Mouse (Mus musculus): ENCODE data around the gene R3hdm2. TPM values are rescaled to one million over a fixed set of nuclear protein-coding genes. Genes with fewer than 3 reads are reported as not detected.

The R3hdm2 gene
- total RNA-seq, 2 experiments from 2014 or later: 34.4 to 52.5 TPM

DNA sequence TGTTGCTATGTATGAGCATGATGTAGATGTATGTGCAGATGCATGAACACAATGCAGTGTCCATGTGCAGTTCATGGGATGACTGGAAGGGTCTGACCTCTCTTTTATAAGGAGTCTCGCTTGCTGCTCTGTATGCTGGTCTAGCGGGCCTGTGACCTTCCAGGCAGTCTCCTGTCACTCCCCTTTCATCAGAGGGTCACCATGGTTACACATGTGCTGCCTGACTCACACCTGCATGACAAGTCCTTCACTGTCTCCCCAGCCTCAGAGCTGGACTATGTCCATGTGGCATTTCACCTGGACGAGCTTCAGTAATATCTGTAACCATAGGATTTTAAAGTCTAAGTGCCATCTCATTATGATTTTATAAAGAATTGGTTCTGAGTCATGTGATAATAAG lies 34.0 kb downstream of the R3hdm2 start:
- no peak for ATAC-seq (replicated peaks; ENCODE audit: low FRiP score, poor library complexity, severe bottlenecking)

DNA sequence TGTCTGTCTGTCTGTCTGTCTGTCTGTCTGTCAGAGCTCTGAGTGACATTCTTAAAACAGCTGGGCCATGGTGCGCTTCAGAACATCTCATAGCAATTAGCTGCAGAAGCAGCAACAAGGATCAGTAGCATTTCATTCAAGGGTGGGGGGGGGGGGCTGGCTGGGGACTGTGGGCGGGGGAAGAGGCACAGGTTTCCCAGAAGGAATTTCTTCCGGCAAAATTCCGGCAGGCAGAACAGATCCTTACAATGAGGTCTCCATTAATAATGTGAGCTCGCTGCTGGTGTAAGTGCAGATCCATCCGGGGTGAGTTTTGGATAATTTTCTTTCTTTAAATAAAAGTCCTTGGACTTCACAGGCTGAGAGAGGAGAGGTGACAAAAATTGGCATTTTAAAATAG lies 40.0 kb downstream of the R3hdm2 start:
- ATAC-seq (replicated peaks; ENCODE audit: low FRiP score, poor library complexity, severe bottlenecking): no peak

DNA sequence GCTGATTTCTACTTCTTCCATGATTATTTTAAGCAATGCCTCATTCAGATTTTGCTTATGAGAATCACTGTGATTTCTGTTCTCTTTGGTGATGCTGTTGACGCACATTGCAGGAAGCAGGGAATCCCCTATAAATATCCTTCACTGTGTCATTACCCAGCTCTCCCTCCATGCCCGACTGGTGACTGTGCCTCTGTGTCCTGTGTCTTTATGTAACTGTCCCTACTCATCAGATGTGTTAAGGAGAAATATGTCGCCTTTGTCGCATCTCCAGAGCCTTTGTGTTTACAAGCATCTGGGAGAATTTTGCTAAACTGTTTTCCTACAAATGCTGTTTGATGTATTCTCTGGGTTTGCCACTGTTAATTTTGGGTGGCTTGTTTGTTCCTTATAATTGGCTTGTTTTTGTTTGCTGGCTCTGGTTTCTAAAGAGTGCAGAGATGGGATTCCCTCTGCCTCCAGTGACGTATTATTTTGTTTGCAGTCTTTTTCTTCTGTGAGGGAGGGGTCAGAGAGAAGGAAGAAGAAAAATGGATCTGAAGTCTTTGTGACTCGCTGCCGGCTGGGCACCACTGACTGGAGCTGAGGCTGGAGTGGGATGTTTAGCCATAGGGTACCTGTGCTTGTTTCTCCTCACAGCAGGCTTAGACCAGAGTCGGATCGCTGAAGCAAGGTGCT lies 40.7 kb downstream of the R3hdm2 start:
- no peak for ATAC-seq (replicated peaks; ENCODE audit: low FRiP score, poor library complexity, severe bottlenecking)

DNA sequence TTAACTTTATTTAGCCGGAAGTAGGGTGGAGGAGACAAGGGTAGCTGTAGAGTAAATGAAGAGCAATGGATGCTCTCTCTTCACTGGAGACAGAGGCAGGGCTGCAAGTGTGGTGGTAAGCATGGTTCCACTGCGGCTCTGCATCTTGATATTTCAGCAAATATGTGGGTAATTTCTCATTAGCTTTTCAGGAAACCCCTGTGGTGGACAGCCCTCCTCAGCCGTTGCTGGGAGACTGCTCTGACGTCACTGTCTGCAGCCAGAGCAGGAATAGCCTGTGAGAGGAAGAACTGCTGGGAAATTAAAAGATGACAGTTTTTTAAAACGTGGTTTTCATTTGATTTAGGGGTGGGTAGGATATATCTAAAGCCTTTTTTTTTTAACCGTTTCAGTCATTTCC lies 41.9 kb downstream of the R3hdm2 start:
- ATAC-seq (replicated peaks; ENCODE audit: low FRiP score, poor library complexity, severe bottlenecking): no peak

DNA sequence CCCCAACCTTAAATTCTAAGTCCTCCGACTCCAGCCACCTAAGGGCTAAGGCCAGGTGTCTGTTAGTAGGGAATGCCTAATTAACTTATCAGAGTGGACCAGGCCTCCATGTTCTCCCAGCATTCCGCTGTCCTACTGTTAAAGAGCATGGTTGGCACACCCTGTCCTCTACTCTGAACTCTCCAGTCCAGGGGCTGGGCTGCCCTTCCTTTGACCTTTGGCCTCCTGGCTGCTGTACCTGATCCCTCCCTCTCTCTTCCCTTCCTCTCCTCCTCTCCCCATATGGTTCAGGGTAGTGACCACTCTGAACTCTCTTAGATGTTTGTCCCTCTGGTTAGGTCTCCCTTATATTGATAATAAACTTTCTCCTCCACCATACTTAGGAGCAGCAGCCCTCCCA lies 45.7 kb downstream of the R3hdm2 start:
- ATAC-seq (replicated peaks; ENCODE audit: low FRiP score, poor library complexity, severe bottlenecking): no peak

DNA sequence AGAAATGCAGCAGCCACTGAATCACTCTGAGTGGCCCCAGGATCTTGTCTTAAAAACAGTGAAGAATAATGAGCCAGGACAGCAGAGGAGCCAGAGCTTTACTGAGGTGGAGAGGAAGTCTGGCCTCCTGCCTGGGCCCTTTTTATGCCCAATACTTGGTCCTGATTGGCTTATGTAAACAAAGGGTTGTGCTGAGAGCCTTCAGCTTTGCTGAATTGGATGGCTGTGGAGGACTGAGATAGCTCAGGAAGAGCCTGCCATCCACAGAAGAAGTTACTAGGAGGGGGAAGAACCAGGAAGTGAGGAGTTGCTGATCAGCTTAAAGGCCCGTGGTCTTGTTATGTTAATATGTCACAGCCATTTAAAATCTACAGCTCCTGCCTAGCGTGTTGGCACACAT lies 46.5 kb downstream of the R3hdm2 start:
- ATAC-seq (replicated peaks; ENCODE audit: low FRiP score, poor library complexity, severe bottlenecking): no peak

DNA sequence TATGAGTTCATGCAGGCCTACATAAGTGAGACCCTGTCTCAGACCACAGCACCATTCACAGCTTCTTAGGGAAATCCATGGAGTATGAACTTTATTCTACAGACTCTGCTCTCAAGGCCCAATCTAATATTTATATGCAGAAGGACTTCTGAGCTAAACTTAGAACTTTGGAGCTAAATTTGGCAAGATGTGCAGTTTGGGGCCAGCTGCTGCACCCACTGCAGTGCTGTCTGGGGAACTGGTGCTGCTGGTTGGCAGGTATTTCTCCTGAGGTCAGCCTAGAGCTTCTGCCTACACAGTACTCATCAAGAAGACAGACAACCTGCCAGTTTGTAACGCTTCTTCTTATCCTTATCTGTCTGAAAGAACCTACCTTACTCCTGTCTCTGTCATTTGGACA lies 47.0 kb downstream of the R3hdm2 start:
- no peak for ATAC-seq (replicated peaks; ENCODE audit: low FRiP score, poor library complexity, severe bottlenecking)

DNA sequence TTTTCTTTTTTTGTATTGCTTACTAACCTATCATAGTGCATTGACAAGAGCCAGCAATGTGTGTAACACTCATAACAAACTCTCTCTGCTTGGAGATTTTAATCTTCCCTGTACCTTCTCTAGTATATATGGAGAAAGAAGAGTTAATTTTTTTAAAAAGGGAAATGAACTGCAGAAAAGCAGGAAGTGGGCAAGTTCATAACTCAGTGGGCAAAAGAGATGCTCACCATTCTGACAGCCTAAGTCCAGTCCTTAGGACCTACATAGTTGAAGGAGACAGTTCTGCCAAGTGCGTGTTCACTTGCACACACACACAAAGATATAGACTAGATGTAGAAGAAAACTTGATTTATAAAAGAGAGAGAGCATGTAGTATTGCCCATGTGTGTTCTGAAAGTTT lies 47.9 kb downstream of the R3hdm2 start:
- no peak for ATAC-seq (replicated peaks; ENCODE audit: low FRiP score, poor library complexity, severe bottlenecking)

DNA sequence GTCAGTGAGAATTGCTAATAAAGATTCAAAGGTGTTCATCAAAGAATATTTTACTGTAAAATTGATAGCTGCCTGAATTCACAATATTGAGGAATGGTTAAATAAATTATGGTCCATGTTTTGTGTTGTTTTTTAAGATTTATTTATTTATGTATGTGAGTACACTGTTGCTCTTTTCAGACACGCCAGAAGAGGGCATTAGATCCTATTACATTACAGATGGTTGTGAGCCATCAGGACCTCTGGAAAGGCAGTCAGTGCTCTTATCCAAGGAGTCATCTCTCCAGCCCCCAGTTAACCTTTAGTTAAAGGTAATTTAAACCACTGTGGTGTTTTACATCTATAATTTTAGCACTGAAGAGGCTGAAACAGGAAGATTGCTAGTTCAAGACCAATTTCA lies 49.4 kb downstream of the R3hdm2 start:
- ATAC-seq (replicated peaks; ENCODE audit: low FRiP score, poor library complexity, severe bottlenecking): no peak

DNA sequence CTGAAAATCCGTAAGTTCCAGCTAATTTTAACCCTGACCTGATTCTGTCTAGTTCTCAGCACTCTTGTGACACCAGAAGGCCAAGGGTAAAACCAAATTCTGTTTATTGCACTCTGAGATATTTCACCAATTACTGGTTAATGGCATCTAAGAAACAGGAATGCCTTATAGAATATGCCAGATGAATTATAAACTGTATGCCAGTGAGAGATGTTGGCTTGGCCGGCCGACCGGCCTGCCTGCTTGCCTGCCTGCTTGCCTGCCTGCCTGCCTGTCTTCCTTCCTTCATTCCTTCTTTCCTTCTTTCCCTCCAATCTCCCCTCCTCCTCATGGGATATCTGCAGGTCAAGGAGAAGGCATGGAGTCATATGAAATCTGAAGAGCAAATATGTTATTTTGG lies 52.3 kb downstream of the R3hdm2 start:
- no peak for ATAC-seq (replicated peaks; ENCODE audit: low FRiP score, poor library complexity, severe bottlenecking)

DNA sequence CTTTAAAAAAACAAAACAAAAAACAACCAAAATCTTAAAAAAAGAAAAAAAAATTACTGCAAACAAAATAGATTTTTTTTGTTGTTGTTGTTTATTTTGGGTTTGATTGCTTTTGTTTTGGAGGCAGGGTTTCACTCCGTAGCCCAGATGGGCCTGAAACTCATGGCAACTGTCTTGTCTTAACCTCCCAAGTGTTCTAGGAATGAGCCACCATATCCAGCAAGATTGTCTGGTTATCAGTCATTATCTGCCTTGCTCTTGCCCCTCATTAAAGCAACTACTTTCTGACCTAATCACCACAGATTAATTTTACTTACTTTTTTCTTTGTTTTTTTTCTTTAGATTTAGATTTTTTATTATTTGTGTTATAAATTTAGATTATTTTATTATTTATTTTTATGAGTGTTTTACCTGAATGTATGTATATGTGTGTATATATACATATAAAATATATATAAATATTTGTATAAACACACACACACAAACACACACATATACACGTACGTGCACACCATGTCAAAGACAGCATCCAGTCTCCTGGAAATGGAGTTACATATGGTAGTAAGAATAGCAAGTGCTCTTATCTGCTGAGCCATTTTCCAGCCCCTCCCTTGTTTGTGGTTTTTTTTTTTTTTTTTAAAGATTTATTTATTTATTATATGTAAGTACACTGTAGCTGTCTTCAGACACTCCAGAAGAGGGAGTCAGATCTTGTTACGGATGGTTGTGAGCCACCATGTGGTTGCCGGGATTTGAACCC lies 57.4 kb downstream of the R3hdm2 start:
- no peak for ATAC-seq (replicated peaks; ENCODE audit: low FRiP score, poor library complexity, severe bottlenecking)

DNA sequence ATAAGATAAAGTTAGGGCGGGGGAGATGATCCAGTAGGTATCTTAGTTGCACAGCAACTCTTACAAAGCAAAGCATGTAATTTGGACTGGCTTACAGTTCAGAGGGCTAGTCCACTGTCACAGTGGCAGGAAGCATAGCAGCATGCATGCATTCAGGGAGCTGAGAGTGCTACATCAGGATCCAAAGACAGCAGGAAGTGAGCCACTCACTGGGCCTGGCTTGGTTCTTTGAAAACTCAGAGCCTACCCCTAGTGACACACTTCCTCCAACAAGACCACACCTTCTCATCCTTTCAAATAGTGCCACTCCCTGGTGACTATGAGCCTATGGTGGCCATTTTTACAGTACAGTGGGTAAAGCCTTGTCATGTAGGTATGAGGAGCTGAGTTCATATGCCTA lies 73.6 kb downstream of the R3hdm2 start:
- no peak for ATAC-seq (replicated peaks; ENCODE audit: low FRiP score, poor library complexity, severe bottlenecking)

DNA sequence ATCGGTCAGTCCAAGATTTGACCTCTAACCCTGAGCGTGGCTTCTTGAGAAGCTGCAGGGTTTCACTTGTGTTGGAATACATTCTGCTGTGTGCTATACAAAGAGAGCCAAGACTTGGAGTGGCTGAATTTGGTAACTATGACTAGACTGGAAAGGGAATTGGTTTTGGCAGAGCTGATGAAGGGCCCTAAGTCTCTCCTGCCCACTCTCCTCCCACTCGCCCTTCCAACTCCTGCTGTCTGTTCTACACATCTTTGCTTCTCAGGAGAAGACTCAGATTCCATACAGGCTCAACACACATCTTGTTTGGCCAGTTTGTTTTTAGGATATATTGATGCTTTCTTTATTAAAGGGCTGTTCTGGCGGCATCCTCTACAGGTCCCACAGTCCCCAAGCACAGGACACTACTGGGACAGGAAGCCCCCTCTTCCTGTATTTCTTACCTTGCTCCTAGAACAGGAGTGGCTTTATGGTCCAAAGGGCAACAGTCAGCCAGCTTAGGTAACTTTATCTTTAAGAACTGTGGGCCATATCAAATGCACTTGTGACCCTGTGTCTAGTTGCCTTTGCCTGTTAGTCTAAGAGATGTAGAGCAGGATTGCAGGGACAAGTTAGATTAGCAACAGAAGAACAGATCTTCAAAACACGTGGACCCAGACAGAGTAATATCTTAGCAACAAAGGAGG lies 82.4 kb downstream of the R3hdm2 start:
- ATAC-seq (replicated peaks; ENCODE audit: low FRiP score, poor library complexity, severe bottlenecking): no peak

DNA sequence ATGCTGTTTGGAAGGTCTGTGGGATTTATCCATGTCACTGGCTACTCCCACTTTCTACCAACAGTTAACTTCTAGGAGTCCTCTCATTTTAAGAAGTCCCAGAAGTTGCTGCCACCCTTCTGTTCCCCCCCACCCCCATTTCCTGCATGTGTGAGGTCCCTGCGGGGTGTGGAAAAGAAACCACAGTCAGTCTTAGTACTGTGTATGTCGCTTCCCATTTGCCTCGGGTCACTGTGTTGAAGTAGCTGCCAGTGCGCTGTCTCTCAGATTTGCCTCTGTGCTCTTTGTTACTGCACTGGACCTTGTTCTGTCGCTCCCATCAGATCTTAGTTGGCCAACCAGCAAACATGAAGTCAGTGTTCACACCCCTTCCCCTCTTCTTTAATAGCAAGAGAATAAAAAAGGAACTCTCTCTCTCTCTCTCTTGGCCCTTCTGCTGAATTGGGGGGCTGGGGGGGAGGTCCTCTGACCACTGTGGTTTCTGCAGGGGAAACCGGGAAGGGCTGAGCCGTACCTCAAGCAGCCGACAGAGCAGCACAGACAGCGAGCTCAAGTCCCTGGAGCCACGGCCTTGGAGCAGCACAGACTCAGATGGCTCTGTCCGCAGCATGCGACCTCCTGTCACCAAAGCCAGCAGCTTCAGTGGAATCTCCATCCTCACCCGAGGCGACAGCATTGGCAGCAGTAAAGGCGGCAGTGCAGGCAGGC lies 91.3 kb downstream of the R3hdm2 start:
- no peak for ATAC-seq (replicated peaks; ENCODE audit: low FRiP score, poor library complexity, severe bottlenecking)

DNA sequence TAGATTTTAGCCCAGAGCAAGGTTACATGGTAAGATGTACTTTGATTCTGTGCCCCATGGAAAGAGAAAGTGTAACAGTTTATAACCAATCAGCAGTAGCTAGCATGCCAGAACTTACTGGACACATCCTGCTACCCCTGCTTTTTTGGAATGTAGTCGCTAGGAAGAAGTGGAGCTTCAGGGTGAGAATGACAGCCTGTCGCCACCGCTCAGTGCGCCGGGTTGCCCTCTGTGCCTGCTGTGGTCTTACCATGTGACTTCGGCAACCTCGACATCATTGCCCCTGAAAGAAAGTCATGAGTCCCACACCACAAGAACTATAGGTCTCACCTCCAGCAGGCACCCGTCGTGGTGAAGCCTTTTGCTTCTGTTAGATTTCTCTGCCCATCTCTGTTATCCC lies 92.6 kb downstream of the R3hdm2 start:
- no peak for ATAC-seq (replicated peaks; ENCODE audit: low FRiP score, poor library complexity, severe bottlenecking)

DNA sequence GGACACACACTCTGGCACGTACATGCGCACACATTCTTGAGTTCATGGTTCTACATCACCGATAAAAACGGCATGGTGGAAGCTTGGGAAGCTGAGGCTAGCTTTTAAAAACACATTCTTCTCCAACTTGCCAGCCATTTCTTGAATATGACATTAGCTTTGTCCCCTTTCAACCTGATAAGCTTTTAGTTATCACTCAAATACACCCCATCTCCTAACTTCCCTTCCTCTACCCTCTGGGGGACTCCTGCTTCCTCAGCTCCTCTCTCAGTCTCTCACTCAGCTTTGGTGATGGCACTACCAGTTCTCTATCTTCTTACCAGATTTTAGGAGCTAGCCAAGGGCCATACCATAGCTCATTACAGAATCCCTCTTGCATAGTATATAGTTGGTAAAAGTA lies 95.0 kb downstream of the R3hdm2 start:
- no peak for ATAC-seq (replicated peaks; ENCODE audit: low FRiP score, poor library complexity, severe bottlenecking)

DNA sequence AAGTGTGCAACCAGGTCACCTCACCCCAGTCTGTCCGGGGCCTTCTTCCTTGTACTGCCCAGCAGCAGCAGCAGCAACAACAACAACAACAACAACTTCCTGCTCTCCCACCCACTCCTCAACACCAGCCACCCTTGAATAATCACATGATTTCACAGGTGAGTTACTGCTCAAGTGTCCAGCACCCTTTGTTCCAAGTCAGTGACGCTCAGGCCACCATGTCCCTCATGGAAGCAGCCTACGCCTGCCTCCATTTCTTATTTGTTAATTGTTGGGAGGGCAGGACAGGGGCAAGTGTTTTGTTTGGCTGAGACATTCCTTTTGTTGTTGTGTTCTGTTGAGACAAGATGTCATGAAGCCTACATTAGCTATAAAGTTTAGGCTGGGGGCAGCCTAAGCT lies 96.4 kb downstream of the R3hdm2 start:
- ATAC-seq (replicated peaks; ENCODE audit: low FRiP score, poor library complexity, severe bottlenecking): no peak

DNA sequence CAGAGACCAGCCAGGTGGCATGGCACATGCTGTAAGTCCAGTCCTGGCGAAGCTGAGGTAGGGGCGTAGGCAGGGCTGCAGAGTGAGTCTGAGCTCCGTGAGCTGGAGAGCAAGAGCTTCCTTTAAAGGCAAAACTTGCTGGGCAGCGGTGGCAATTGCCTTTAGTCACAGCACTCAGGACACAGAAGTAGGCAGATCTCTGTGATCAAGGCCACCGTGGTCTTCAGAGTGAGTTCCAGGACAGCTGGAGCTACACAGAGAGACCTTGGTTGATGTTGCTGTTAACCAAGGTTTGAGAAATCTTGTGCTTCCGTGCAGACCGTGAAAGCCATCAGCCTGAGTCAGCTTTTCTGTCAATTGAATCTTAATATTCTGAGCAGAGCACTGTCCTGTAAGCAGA lies 97.2 kb downstream of the R3hdm2 start:
- ATAC-seq (replicated peaks; ENCODE audit: low FRiP score, poor library complexity, severe bottlenecking): no peak

DNA sequence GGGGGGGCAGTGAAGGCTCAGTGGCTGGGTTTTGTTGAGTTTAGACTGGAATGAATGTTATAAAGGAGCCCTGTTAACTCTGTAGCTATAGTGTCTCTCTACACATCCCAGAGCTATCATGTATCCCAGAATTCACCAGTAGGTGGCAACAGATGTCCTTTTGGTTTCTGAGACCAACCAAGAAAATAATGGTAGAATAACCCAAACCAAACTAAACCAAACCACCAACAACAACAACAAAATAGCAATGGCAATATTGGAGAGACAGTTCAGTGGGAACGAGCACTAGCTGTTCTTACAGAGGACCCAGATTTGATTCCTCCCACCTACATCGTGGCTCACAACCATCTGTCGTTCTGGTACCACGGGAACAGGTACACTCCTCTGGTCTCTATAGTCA lies 99.0 kb downstream of the R3hdm2 start:
- no peak for ATAC-seq (replicated peaks; ENCODE audit: low FRiP score, poor library complexity, severe bottlenecking)
